Mouse (Mus musculus) liver, embryonic 14.5 days (tissue): ENCODE data around the gene Malsu1. TPM values are rescaled to one million over a fixed set of nuclear protein-coding genes. Genes with fewer than 3 reads are reported as not detected.
A peak's percentile ranks its signal among the peaks of the same experiment; 100 is the strongest.

Source experiments
- ATAC-seq: fragments of 200-750 bp; cut with Nextera tagmentation; 2 replicates; pipeline ENCODE4 v1.8.0; 2017; ENCODE audit warnings: moderate number of reproducible peaks, mild to moderate bottlenecking, moderate library complexity; ENCODE audit not compliant: insufficient read depth
- DNase-seq, 3 experiments: peaks; one replicate each; pipeline ENCODE4 v3.0.0-alpha.2; 2012 to 2013; ENCODE audit warnings: low read depth in 3 of 3, low spot score in 3 of 3
- H3K27ac ChIP-seq: fragments of 300-500 bp; sonication (generic); 2 replicates; pipeline ENCODE4 v1.5.1; 2014; ENCODE audit warnings: moderate library complexity, mild to moderate bottlenecking, control low read depth, inconsistent platforms
- H3K27me3 ChIP-seq: fragments of 300-500 bp; sonication (generic); 2 replicates; pipeline ENCODE4 v1.6.1; 2014; ENCODE audit warnings: mild to moderate bottlenecking, low read length, moderate library complexity; ENCODE audit not compliant: control insufficient read depth, insufficient read depth
- H3K36me3 ChIP-seq: fragments of 300-500 bp; sonication (generic); replicated peaks from 2 replicates; pipeline ENCODE4 v1.6.1; 2014; ENCODE audit warnings: low read depth; ENCODE audit not compliant: control insufficient read depth, insufficient read depth
- H3K4me1 ChIP-seq, 2 experiments: fragments of 200-500 bp in 1 of 2; fragments of 300-500 bp in 1 of 2; sonication (generic) in 1 of 2; replicated peaks; 2 replicates each; pipeline ENCODE4 v1.6.1; 2012 to 2014; ENCODE audit warnings: antibody characterized with exemption in 1 of 2, inconsistent platforms in 1 of 2, low read length in 1 of 2; ENCODE audit not compliant: control insufficient read depth in 2 of 2, insufficient read depth in 2 of 2
- H3K4me2 ChIP-seq: fragments of 300-500 bp; sonication (generic); 2 replicates; pipeline ENCODE4 v1.6.1; 2014; ENCODE audit warnings: low read depth, mild to moderate bottlenecking, control low read depth, moderate library complexity
- H3K4me3 ChIP-seq, 2 experiments: fragments of 200-500 bp in 1 of 2; fragments of 300-500 bp in 1 of 2; sonication (generic) in 1 of 2; 2 replicates each; pipeline ENCODE4 v1.5.1; 2012 to 2014; ENCODE audit warnings: low read depth in 2 of 2, low read length in 2 of 2, mild to moderate bottlenecking in 2 of 2, control low read depth in 1 of 2, inconsistent platforms in 1 of 2, moderate library complexity in 1 of 2; ENCODE audit not compliant: insufficient read depth in 1 of 2
- H3K9ac ChIP-seq: fragments of 300-500 bp; sonication (generic); replicated peaks from 2 replicates; pipeline ENCODE4 v1.6.1; 2014; ENCODE audit warnings: mild to moderate bottlenecking, control low read depth, moderate library complexity
- H3K9me3 ChIP-seq: fragments of 300-500 bp; sonication (generic); 2 replicates; pipeline ENCODE4 v1.6.1; 2016; ENCODE audit warnings: low read length, mixed read lengths; ENCODE audit not compliant: control insufficient read depth
- CTCF ChIP-seq: IDR thresholded peaks from 2 replicates; pipeline ENCODE4 v1.5.1; 2016; ENCODE audit warnings: antibody characterized with exemption, low read depth, control low read depth
- EP300 ChIP-seq: IDR thresholded peaks from 2 replicates; pipeline ENCODE4 v1.6.1; 2016; ENCODE audit warnings: antibody characterized with exemption, low read depth
- WGBS: fragments of 180-500 bp; shearing (Covaris S2); extraction: QIAGEN DNeasy Blood & Tissue Kit; methylation state at CpG from one replicate; pipeline ENCODE4 v1.1.7; 2014; ENCODE audit not compliant: insufficient replicate concordance; 5-methylcytosine and 5-hydroxymethylcytosine counted together
- polyA plus RNA-seq, 2 experiments: library from polyadenylated mRNA; depleted of rRNA in 1 of 2; stranded (reverse) in 1 of 2; unstranded in 1 of 2; fragments of >200 nt; fragmentation: Nextera tagmentation in 1 of 2; extraction: Ambion mirVana in 1 of 2; gene quantifications; 2 replicates each; pipeline versions ENCODE4 v1.2.1 to v1.2.3; 2012 to 2014

The Malsu1 gene
- polyA plus RNA-seq, 2 experiments, result 10.7 to 44.1 TPM

DNA sequence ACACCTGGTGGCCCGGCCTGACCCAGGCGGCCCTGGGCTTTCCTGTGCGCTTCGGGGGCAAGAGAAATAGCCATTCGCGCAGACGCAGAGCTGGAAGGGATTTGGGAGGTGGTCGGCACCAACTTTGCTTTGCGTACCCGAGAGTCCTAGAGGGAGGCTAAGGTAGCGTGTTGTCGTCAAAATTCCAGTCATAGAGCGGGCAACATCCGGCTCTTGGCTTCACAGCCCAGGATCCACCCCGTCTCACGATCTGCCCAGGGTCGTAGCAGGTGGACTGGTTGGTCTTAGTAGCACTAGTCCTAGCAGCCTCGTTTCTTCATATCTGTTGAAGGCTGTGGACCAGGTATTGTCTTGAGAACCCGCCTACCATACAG lies 509 bp downstream of the Malsu1 start:
- Histone ChIP-seq H3K9ac (peak overlapping the region; percentile 69), H3K27me3 (no peaks in the 10 kb centered on the region), H3K4me2 (peak overlapping the region; percentile 78), H3K27ac (no peak overlapping the region), H3K4me1 (peaks cover 8% of the 10 kb centered on the region in 2 experiments), H3K9me3 (no peaks in the 10 kb centered on the region), H3K36me3 (no peaks in the 10 kb centered on the region), H3K4me3 (peak overlapping the region; percentile 81 to 83)
- ATAC-seq (peak; percentile 68), DNase-seq (peak in 1 of 3 experiments; percentile 19)
- WGBS, result under 1% methylated on average over 19 of the region's 19 CpGs
- no peak for TF ChIP-seq EP300
- TF ChIP-seq CTCF, result no peak

DNA sequence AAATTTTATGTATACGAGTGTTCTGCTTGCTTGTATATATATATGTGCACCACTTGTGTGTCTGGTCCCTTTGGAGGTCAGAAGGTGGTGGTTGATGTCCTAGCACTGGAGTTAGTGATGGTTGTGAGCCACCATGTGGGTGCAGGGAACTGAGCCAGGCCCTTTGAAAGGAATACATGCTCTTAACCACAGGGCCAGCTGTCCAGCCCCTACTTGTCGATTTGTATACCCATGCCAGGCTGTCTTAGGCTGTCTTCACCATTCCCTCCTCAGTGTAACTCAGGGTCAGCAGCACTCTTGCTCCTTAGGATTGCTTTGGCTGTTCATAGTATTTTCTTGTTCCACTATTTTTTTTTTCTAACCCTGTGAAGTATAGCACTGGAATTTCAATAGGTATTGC lies 4.3 kb downstream of the Malsu1 start:
- H3K9me3 ChIP-seq, result no peaks in the 10 kb centered on the region
- TF ChIP-seq EP300 (no peak), CTCF (no peak)
- no peak overlapping the region for H3K4me3 ChIP-seq
- H3K27me3 ChIP-seq, result no peaks in the 10 kb centered on the region
- H3K4me2 ChIP-seq, result no peak overlapping the region
- H3K36me3 ChIP-seq, result no peaks in the 10 kb centered on the region
- no peak overlapping the region for H3K9ac ChIP-seq
- no peak for ATAC-seq
- H3K4me1 ChIP-seq, result peaks cover 7 to 8% of the 10 kb centered on the region in 2 experiments
- H3K27ac ChIP-seq, result no peak overlapping the region
- 62% methylated on average over 2 of the region's 2 CpGs for WGBS
- no peak for DNase-seq

DNA sequence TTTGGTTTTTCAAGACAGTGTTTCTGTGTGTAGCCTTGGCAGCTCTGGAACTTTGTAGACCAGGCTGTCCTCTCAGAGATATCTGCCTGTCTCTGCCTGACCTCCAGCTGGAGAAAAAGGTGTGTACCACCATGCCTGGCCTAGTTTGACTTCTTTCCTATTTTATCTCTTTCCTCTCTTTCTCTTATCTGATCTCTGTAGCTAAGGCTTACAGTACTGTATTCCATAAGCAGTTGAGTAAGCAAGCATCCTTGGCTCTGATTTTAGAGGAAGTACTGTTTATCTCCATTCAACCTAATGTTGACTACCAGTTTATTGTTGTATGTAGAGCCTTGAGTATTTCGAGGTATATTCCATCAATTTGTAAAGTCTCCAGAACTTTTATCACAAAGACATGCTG lies 5.7 kb downstream of the Malsu1 start:
- H3K4me1 ChIP-seq, result peaks cover 2 to 8% of the 10 kb centered on the region in 2 experiments; a peak in 1 of 4 replicates

DNA sequence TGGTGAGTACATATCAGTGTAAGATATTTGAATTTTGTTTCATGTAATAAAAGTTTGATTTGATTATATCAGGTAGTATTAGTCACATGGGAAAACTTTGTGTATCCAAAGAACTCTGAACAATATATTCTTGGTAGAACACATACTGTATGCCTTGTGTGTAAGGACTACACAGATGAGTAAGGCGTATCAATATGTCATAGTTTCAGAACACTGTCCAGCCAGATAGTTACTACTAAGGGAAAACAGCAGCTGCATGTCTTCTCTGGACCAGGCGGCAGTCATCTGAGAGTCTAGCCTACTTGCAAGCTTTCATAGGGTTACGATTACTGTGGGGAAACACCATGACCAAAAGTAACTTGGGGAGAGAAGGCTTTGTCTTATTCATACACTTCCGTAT lies 9.4 kb downstream of the Malsu1 start:
- Histone ChIP-seq H3K27me3 (no peaks in the 10 kb centered on the region), H3K4me3 (no peak overlapping the region), H3K4me1 (no peaks in the 10 kb centered on the region), H3K27ac (no peak overlapping the region), H3K36me3 (peaks cover 17% of the 10 kb centered on the region), H3K9ac (no peak overlapping the region), H3K9me3 (no peaks in the 10 kb centered on the region), H3K4me2 (no peak overlapping the region)
- TF ChIP-seq CTCF (no peak), EP300 (no peak)
- no peak for DNase-seq
- 78% methylated on average over 4 of the region's 4 CpGs for WGBS
- ATAC-seq, result no peak

More for the DNA sequence above, 5.7 kb downstream of the Malsu1 start:
- Histone ChIP-seq H3K27me3 (no peaks in the 10 kb centered on the region), H3K27ac (no peak overlapping the region), H3K4me3 (no peak overlapping the region), H3K9ac (no peak overlapping the region), H3K9me3 (no peaks in the 10 kb centered on the region), H3K36me3 (peaks cover 6% of the 10 kb centered on the region), H3K4me2 (no peak overlapping the region)
- no peak for ATAC-seq
- TF ChIP-seq EP300, result no peak
- TF ChIP-seq CTCF, result no peak
- DNase-seq, result no peak
- 68% methylated on average over 1 of the region's 1 CpGs for WGBS

DNA sequence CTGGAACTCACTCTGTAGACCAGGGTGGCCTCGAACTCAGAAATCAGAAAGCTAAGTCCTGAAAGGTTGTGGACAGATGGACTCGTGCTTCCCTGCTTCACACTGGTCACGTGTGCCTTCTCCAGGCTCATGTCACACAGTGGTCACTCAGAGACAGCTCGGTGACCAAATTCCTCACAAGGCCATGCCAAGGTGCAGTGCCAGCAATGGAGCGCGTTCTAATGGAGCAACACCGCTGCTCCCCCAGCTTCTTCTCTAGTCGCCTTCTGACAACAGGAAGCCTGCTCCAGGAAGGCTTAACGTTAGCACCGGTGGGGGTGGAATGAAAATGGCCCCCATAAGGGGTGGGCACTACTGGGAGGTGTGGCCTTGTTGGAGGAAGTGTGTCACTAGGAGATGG lies 21.4 kb downstream of the Malsu1 start:
- Histone ChIP-seq H3K27ac (no peak overlapping the region), H3K36me3 (peaks cover 17% of the 10 kb centered on the region)
- TF ChIP-seq EP300 (no peak), CTCF (no peak)

More for the DNA sequence above, 21.4 kb downstream of the Malsu1 start:
- 71% methylated on average over 10 of the region's 10 CpGs for WGBS
- DNase-seq (no peak), ATAC-seq (no peak)
- no peaks in the 10 kb centered on the region for H3K27me3 ChIP-seq
- no peak overlapping the region for H3K4me2 ChIP-seq
- peaks cover 0 to 4% of the 10 kb centered on the region in 2 experiments; a peak in 1 of 4 replicates for H3K4me1 ChIP-seq
- no peaks in the 10 kb centered on the region for H3K9me3 ChIP-seq
- no peak overlapping the region for H3K4me3 ChIP-seq
- no peak overlapping the region for H3K9ac ChIP-seq
